Mouse (Mus musculus) cerebellum, adult 9-10 months (tissue): ENCODE results near the gene Olfr1047.
"Not testable (repeated sequence)": the region's sequence is repeated elsewhere in the genome, so short reads cannot be mapped to it uniquely, and the experiment has no call there.

Experiments
- DNase-seq: peaks from one replicate; pipeline ENCODE4 v3.0.0; 2022

The Olfr1047 gene

DNA sequence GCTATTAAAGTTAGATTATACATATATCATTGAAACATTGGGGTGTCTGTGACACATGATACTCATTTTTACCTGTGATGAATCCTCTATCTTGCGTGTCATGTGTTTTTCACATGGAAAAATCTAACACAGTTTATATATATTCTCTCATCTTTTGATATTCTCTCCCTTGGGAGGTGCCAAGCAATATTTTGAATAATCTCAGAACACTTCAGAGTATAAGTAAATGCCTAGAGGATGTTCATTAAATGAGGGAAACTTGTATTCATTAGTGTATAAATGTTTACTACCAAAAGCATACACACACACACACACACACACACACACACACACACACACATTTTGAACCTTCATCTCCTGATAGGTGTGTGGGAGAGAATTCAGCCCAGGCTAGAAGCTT, at the start of gene Olfr1047:
Olfr1047 (minus strand) TSS at position 101 of the 400 bp plus-strand sequence.
- DNase-seq: no peak

DNA sequence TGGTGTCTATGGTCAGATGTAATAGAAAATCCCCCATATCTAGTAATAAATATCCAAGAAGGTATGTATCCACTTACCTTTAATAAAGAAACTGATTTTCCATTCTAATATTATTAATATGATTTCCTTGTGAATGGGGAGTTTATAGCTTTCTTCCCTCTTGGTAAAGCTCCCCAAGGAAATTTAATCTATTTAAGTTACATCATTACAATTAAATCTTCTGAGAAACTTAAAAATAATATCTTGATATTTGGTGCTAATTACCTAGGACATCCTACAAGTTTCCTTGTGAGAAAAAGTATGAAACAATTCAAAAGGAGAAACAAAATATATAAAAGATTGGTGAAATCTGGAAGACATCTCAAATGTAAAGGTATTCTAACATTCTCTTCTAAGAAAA, 47.8 kb upstream of the Olfr1047 start, which contains the start of gene Olfr1051:
Olfr1051 (minus strand) TSS at position 101 of the 400 bp plus-strand sequence.
- not testable (repeated sequence) for DNase-seq

GRCm38 (mm10) chr2:86258228-86258627, 27.0 kb upstream of the Olfr1047 start, which contains the start of gene Olfr1049:
Gene Olfr1049, minus strand, starts transcription at chr2:86258328.
- DNase-seq: not testable (repeated sequence)

DNA sequence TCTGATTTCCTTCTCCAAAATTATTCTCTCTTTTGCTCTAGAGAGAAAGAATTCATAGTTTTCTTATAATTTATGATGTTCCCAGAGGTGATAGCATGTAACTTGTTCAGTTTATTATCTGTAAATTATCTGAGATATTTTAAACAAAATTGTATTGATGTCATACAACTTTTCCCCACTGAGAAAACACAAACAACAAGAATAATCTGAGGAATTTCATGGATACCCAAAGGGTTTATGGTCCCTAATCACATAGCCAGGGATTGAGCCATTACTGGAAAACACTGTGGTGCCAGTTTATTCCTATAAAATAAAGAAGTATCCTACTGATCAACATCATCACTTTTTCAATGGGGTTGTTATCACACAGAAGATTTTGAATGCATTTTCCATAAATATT, 9.0 kb upstream of the Olfr1047 start, which contains the start of gene Olfr1048:
Olfr1048 (minus strand) TSS at position 101 of the 400 bp plus-strand sequence.
- DNase-seq: no peak

DNA sequence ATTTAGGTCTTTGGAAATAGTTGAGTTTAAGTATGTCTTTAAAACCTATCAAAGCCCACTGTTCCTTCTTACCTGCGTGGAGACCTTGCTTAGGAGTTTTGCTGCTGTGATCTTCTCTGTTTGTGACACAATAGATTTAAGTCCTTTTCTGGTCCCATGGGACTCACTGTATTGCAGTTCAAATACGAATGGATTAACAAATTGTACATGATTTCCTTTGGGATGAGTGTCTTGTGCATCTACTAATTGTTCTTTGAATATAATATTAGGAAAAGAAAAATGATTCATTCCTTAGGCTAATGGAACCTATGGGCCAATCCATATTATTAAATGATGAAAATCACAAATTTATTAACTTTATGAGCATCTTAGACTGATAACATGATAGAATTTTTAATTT, 12.0 kb downstream of the Olfr1047 start, which contains the start of gene Olfr1046:
Olfr1046 (minus strand) TSS at position 101 of the 400 bp plus-strand sequence.
- no peak for DNase-seq

- no peak for DNase-seq
Observed at GRCm38 (mm10) chr2:86202909-86203308, 28.3 kb downstream of the Olfr1047 start, which contains the start of gene Olfr1045. Gene Olfr1045, minus strand, starts transcription at chr2:86203009.

- no peak for DNase-seq
Observed at GRCm38 (mm10) chr2:86195863-86196262, 35.3 kb downstream of the Olfr1047 start.

DNA sequence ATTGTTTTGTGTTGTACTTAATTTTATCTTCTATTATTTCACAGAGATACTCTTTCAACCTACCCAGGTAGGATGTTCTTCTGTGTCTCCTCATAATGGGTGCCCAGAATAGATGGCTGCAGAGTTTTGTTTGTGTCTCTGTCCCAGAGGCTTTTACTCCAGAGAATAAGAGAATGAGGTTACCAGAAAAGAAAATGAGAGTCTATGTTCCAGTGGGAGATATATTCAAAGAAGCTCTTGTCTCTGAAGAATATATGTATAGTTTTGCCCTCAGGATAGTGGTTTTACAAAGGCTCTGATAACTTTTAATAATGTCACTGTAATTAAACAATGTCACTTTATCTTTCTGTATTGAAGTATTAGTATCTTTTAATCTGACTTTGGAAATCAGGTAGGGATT, 45.6 kb downstream of the Olfr1047 start, which contains the start of gene Olfr52:
Olfr52 (minus strand) TSS at position 101 of the 400 bp plus-strand sequence.
- no peak for DNase-seq

- DNase-seq: no peak
Observed at GRCm38 (mm10) chr2:86179950-86180349, 51.3 kb downstream of the Olfr1047 start.

- no peak for DNase-seq
Observed at GRCm38 (mm10) chr2:86177720-86178119, 53.5 kb downstream of the Olfr1047 start, which contains the start of gene Olfr1044. Gene Olfr1044, minus strand, starts transcription at chr2:86177820.
